ENCODE assay signal across 27 mouse cellular contexts in genomic region chr7:137404146-137404545, GRCm38 (mm10). TPM values are rescaled to one million over a fixed set of nuclear protein-coding genes. Genes with fewer than 3 reads are reported as not detected.
DNase-seq lines count a peak whose midpoint lies in the region; ATAC-seq lines count a peak whose summit lies in the region.
"Had no signal": no experiment of that assay in that cellular context is flagged by ENCODE, and none has a peak within 500 bp of the region (broad histone marks: within the 10 kb centered on the region; RNA-seq: fewer than 3 reads in every experiment).

No protein-coding gene starts in this region.

- H3K36me3 ChIP-seq in embryonic facial prominence, embryonic 14.5 days (ENCODE audit: control insufficient read depth, insufficient read depth, low read length) = no peaks in the 10 kb centered on the region
- H3K36me3 ChIP-seq in embryonic facial prominence, embryonic 10.5 days (replicated peaks) = peaks cover 5% of the 10 kb centered on the region; the same call in 1 of the 2 replicates
- H3K36me3 ChIP-seq: embryonic facial prominence, embryonic 12.5 days; forebrain, embryonic 10.5 days; heart, embryonic 10.5 days; heart, embryonic 13.5 days; hindbrain, embryonic 12.5 days; hindbrain, embryonic 15.5 days had no signal

- H3K9ac ChIP-seq in embryonic facial prominence, embryonic 14.5 days (ENCODE audit: low read depth, low read length) = no peak overlapping the region
- H3K9ac ChIP-seq: embryonic facial prominence, embryonic 12.5 days; forebrain, embryonic 13.5 days; heart, embryonic 13.5 days; hindbrain, embryonic 12.5 days; hindbrain, embryonic 15.5 days had no signal

- H3K4me1 ChIP-seq in embryonic facial prominence, embryonic 14.5 days (ENCODE audit: control insufficient read depth, insufficient read depth, low read length) = no peaks in the 10 kb centered on the region
- H3K4me1 ChIP-seq in embryonic facial prominence, embryonic 10.5 days = no peaks in the 10 kb centered on the region
- H3K4me1 ChIP-seq: embryonic facial prominence, embryonic 12.5 days; forebrain, embryonic 10.5 days; forebrain, embryonic 13.5 days; heart, embryonic 10.5 days; hindbrain, embryonic 12.5 days; hindbrain, embryonic 15.5 days had no signal

- no peak overlapping the region for H3K4me2 ChIP-seq in embryonic facial prominence, embryonic 14.5 days (ENCODE audit: low read depth, low read length)
- H3K4me2 ChIP-seq: embryonic facial prominence, embryonic 12.5 days; forebrain, embryonic 13.5 days; heart, embryonic 13.5 days; hindbrain, embryonic 12.5 days; hindbrain, embryonic 15.5 days had no signal

- peak; percentile 4 for DNase-seq in embryonic facial prominence, embryonic 14.5 days (ENCODE audit: low spot score)
- DNase-seq in embryonic facial prominence, embryonic 10.5 days (ENCODE audit: low spot score) = no peak
- DNase-seq in 3T3-L1 (ENCODE audit: low read depth, low spot score) = peak; percentile 55
- peak; percentile 14 for DNase-seq in fibroblast of lung, adult 2 months (ENCODE audit: low read depth)
- DNase-seq in left cerebral cortex, adult 9 months (ENCODE audit: low spot score in 2 of 2) = no peak
- DNase-seq in lung, postnatal 4 days = no peak
- DNase-seq: adrenal gland, postnatal 10 days; adrenal gland, postnatal 36 days; B cell, adult 2 months; cerebellum, adult 18-20 months; cerebellum, adult 9-10 months; cerebellum, postnatal 14 days; gastrocnemius, adult 2 months; gastrocnemius, postnatal 14 days; heart, adult 2 months; heart, postnatal 14 days had no signal

- no peaks in the 10 kb centered on the region for H3K27me3 ChIP-seq in embryonic facial prominence, embryonic 14.5 days (replicated peaks; ENCODE audit: control insufficient read depth, insufficient read depth, low read length)
- H3K27me3 ChIP-seq in embryonic facial prominence, embryonic 10.5 days (replicated peaks; ENCODE audit: low read depth, poor library complexity, severe bottlenecking) = no peaks in the 10 kb centered on the region
- H3K27me3 ChIP-seq: embryonic facial prominence, embryonic 12.5 days; forebrain, embryonic 13.5 days; heart, embryonic 13.5 days; hindbrain, embryonic 12.5 days; hindbrain, embryonic 15.5 days had no signal

- no peak overlapping the region for H3K4me3 ChIP-seq in embryonic facial prominence, embryonic 14.5 days (ENCODE audit: low read depth, low read length)
- no peak overlapping the region for H3K4me3 ChIP-seq in embryonic facial prominence, embryonic 10.5 days
- H3K4me3 ChIP-seq: embryonic facial prominence, embryonic 12.5 days; erythroblast, embryonic 14.5 days; forebrain, embryonic 10.5 days; forebrain, embryonic 13.5 days; gastrocnemius, adult 2 months; heart, adult 2 months; heart, embryonic 10.5 days; heart, embryonic 13.5 days; hindbrain, embryonic 12.5 days; hindbrain, embryonic 15.5 days had no signal

- ATAC-seq in embryonic facial prominence, embryonic 14.5 days (ENCODE audit: low read depth) = no peak
- ATAC-seq: forebrain, embryonic 13.5 days; forebrain, embryonic 16.5 days; intestine, postnatal 0 days had no signal

- H3K27ac ChIP-seq in embryonic facial prominence, embryonic 14.5 days (replicated peaks; ENCODE audit: low read depth, low read length) = no peak overlapping the region
- no peak overlapping the region for H3K27ac ChIP-seq in embryonic facial prominence, embryonic 10.5 days (replicated peaks)
- H3K27ac ChIP-seq: embryonic facial prominence, embryonic 12.5 days; forebrain, embryonic 10.5 days; forebrain, embryonic 13.5 days; gastrocnemius, adult 2 months; heart, adult 2 months; heart, embryonic 10.5 days; heart, embryonic 13.5 days; hindbrain, embryonic 12.5 days; hindbrain, embryonic 15.5 days had no signal

- H3K9me3 ChIP-seq in embryonic facial prominence, embryonic 14.5 days (ENCODE audit: control insufficient read depth, low read length) = peaks cover 4% of the 10 kb centered on the region; the same call in 1 of the 2 replicates
- 0 out of 2 replicates have a peak, but pooled peaks cover 4% of the 10 kb centered on the region for H3K9me3 ChIP-seq in embryonic facial prominence, embryonic 10.5 days
- H3K9me3 ChIP-seq: forebrain, embryonic 13.5 days; G1E; heart, embryonic 10.5 days; hindbrain, embryonic 15.5 days had no signal

- WGBS in embryonic facial prominence, embryonic 14.5 days = 63% methylated on average over 2 of the region's 2 CpGs
- WGBS in embryonic facial prominence, embryonic 10.5 days = 78% methylated on average over 2 of the region's 2 CpGs

RNA-seq across cellular contexts. Expression of gene 9430038I01Rik, which starts 6.4 kb away (rescaled TPM):
- 15.8 and 21.5 TPM in 2 replicates for polyA plus RNA-seq in embryonic facial prominence, embryonic 14.5 days (2014; fragmentation: Nextera tagmentation; extraction: Ambion mirVana)
- 21.4 and 23.3 TPM in 2 replicates for polyA plus RNA-seq in embryonic facial prominence, embryonic 10.5 days (2016; fragmentation: Nextera tagmentation; extraction: Ambion mirVana)

RNA-seq across cellular contexts. Expression of gene Glrx3, which starts 33.3 kb away (rescaled TPM):
- polyA plus RNA-seq in embryonic facial prominence, embryonic 14.5 days (2014; fragmentation: Nextera tagmentation; extraction: Ambion mirVana) = 266 and 278 TPM in 2 replicates
- 316 and 321 TPM in 2 replicates for polyA plus RNA-seq in embryonic facial prominence, embryonic 10.5 days (2016; fragmentation: Nextera tagmentation; extraction: Ambion mirVana)

Comparison
In these comparisons a context has a peak if more than half of its experiments do, and no peak if none do; other contexts are left out.
1. DNase-seq: peak in embryonic facial prominence, embryonic 14.5 days (single experiment), 3T3-L1 (single experiment) and fibroblast of lung, adult 2 months (single experiment); none in embryonic facial prominence, embryonic 10.5 days (single experiment), left cerebral cortex, adult 9 months (0 of 2) and lung, postnatal 4 days (0 of 2).